Mouse (Mus musculus) heart, adult 2 months (tissue): ENCODE measurements around the gene Nrsn2.

ENCODE experiments used
- CTCF ChIP-seq: fragments of 200-600 bp; IDR thresholded peaks from 2 replicates; pipeline ENCODE4 v1.8.1; 2022; ENCODE audit warnings: antibody characterized with exemption, mild to moderate bottlenecking, moderate library complexity
- EP300 ChIP-seq: fragments of 200-500 bp; IDR thresholded peaks from 2 replicates; pipeline ENCODE4 v1.6.1; 2011; ENCODE audit warnings: low read depth, low read length, control low read depth; ENCODE audit not compliant: insufficient read depth

DNA sequence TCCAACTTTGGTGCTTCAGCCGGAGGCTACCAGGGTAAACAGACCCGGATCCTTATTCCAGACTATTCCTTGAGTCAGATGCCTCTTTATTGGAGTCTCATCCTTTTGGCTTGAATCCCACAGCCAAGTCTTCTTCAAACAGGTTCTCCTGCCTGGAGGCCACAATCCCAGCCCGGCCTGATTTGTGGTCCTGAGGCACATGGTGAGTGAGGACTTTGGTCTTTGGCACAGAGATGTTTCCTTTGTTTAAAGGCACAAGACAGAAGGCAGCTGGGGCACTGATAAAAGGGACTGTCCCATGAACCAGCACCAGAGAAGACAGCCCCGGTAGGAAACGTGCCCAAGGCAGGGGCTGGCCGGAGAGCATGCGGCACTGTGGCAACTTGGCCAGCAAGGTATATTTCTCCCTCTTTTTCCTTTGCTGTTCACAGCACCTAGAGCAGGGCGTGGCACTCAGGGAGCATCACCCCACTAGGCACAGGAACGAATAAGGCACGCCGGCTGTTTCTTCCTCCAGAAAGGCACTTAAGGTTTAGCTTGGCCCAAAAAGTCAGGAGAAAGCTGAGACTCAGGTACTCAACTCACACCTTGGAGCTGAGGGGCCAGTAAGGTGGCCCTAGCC is 38.7 kb downstream of the Nrsn2 start:
- TF ChIP-seq EP300: no peak
- no peak for TF ChIP-seq CTCF
